Mouse (Mus musculus): Measurements from ENCODE around the gene Neurl1b. TPM values are rescaled to one million over a fixed set of nuclear protein-coding genes. Genes with fewer than 3 reads are reported as not detected.

Neurl1b gene
- total RNA-seq, 4 experiments from 2014 or later = 61.3 to 87.0 (median 69.3) TPM

- DNase-seq (ENCODE audit: low spot score in 2 of 2) = no peak
Measured at GRCm38 (mm10) chr17:26490910-26491309, 76.3 kb downstream of the Neurl1b start.

- no peak for DNase-seq (ENCODE audit: low spot score in 2 of 2)
Measured at GRCm38 (mm10) chr17:26492246-26492645, 77.6 kb downstream of the Neurl1b start.

GRCm38 (mm10) chr17:26494642-26495468, 80.2 kb downstream of the Neurl1b start:
- no peak for DNase-seq (ENCODE audit: low spot score in 2 of 2)

Other genes with a start within 250 kb of the Neurl1b start
- under 1 TPM in 2 of 4 experiments, not detected in 2; 0.32 to 0.54 TPM for gene Pdia2, start 215.7 kb upstream of the Neurl1b start, total RNA-seq (2022)
- gene Rgs11, start 211.9 kb upstream of the Neurl1b start, total RNA-seq (2022) = 10 to 100 TPM; 45.4 to 61.8 (median 55.1) TPM
- gene Arhgdig, start 207.0 kb upstream of the Neurl1b start, total RNA-seq (2022) = 10 to 100 TPM; 59.6 to 69.7 (median 67.6) TPM
- 10 to 100 TPM; 19.4 to 25.6 (median 21.6) TPM for gene Fam234a, start 170.6 kb upstream of the Neurl1b start, total RNA-seq (2022)
- 10 to 100 TPM; 70.6 to 97.4 (median 89.0) TPM for gene Luc7l, start 161.9 kb upstream of the Neurl1b start, total RNA-seq (2022)
- gene Ergic1, start 146.7 kb downstream of the Neurl1b start, total RNA-seq (2022) = 100 to 1,000 TPM; 118 to 152 (median 136) TPM
- 10 to 100 TPM; 13.6 to 22.6 (median 20.6) TPM for gene Dusp1, start 147.3 kb downstream of the Neurl1b start, total RNA-seq (2022)
- gene Atp6v0e, start 248.4 kb downstream of the Neurl1b start, total RNA-seq (2022) = 10 to 100 TPM; 44.0 to 60.6 (median 49.1) TPM